Mouse (Mus musculus): ENCODE measurements around the gene Negr1. TPM values are rescaled to one million over a fixed set of nuclear protein-coding genes. Genes with fewer than 3 reads are reported as not detected.

Gene Negr1
- 1 to 10 TPM in 1 of 2 experiments, under 1 TPM in 1; 0.65 to 1.1 TPM for total RNA-seq (2021)
- polyA plus RNA-seq (2012; rRNA removed): 1.1 and 1.3 TPM in 2 replicates
- long read RNA-seq, partial matches to known transcripts: 1 of 1 reads
- long read RNA-seq, other reads (novel, unspliced or antisense): 0 of 1 reads

DNA sequence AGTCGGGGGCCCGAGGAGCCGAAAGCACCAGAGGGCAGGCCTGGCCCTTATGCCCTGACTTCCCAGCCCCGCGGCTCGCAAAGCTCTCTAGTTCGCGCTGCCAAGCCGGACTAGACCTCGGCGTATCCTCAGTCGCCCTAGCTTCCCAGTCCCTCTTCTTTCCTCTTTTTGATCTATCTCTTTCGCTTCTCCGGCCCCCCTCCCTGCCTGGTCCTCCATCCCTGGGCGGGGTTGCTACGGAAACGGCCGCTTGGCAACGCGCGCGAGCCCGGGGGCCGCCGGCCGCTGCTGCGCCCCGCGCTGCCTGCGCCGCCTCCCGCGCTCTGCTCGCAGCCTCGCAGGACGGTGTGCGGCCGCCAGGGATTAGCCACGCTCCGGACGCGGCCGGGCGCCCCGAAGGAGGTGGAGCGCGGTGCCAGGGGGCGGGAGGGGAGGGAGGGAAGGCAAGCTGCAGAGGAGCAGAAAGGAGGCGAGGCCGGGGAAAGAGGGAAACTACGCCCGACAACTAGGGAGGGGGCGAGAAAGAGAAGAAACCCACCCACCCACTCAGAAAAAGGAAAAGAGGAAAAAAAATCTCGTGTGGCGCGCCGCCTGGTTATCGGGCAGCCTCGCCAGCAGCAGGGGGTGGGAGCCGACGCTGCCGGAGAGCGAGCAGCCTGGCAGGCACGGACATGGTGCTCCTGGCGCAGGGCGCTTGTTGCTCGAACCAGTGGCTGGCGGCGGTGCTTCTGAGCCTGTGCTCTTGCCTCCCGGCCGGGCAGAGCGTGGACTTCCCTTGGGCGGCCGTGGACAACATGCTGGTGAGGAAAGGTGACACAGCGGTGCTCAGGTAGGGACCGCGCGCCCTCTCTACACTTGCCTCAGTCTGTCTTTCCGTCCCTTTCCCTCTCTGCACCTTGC, at the start of gene Negr1:
Gene Negr1, plus strand, starts transcription at position 271 of the 900 bp plus-strand sequence.
- H3K4me1 ChIP-seq (ENCODE audit: control insufficient read depth, insufficient read depth, low read length): no peaks in the 10 kb centered on the region
- H3K27ac ChIP-seq: peak within 1 kb of the TSS; percentile 26
- H3K36me3 ChIP-seq (ENCODE audit: control insufficient read depth, insufficient read depth, low read length): no peaks in the 10 kb centered on the region
- intact Hi-C loops (cut with DNase I): no loop called here
- no peaks in the 10 kb centered on the region; the same call in 1 of the 2 replicates for H3K27me3 ChIP-seq (ENCODE audit: control insufficient read depth, insufficient read depth, low read length)
- no peak for TF ChIP-seq CTCF (IDR thresholded peaks at IDR 0.05)
- TF ChIP-seq POLR2A (IDR thresholded peaks at IDR 0.05; ENCODE audit: insufficient read depth, low read depth, low read length): no peak
- TF ChIP-seq EP300 (IDR thresholded peaks at IDR 0.05; ENCODE audit: insufficient read depth, low read depth, low read length): no peak
- H3K9ac ChIP-seq (ENCODE audit: low read depth, low read length): peak within 1 kb of the TSS; percentile 69
- peak within 1 kb of the TSS; percentile 45 for H3K4me3 ChIP-seq
- peak; percentile 63 to 71 for DNase-seq
- WGBS: under 1% methylated on average over 77 of the region's 79 CpGs
- H3K79me2 ChIP-seq (replicated peaks; ENCODE audit: control insufficient read depth, insufficient read depth, low read length): no peaks in the 10 kb centered on the region

DNA sequence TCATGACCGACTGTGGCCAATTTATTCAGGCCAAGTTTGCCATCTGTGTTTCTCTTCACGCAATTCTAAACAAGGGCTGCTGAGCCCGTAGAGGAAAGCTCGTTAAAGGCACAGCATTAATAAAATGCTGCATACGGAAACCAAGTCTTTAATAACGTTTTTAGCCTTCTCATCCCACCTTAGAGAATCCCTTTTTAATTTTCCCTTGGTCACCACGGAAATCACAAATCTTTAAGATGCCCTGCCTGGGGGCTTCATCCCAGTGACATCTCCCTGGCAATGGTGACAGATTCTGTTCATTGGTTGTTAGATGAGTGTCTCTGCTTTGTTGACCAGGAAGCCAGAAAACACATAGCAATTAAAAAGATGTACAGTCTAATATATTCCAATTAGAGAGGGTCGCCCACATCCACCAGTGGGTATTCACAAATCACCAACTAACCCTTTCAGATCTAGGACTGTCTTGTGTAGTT, 35.1 kb upstream of the Negr1 start:
- H3K27me3 ChIP-seq (ENCODE audit: control insufficient read depth, insufficient read depth, low read length): no peaks in the 10 kb centered on the region
- WGBS: 72% methylated on average over 8 of the region's 8 CpGs
- no peaks in the 10 kb centered on the region for H3K36me3 ChIP-seq (ENCODE audit: control insufficient read depth, insufficient read depth, low read length)
- H3K9ac ChIP-seq (ENCODE audit: low read depth, low read length): no peak overlapping the region
- no peaks in the 10 kb centered on the region for H3K79me2 ChIP-seq (replicated peaks; ENCODE audit: control insufficient read depth, insufficient read depth, low read length)
- no peaks in the 10 kb centered on the region for H3K4me1 ChIP-seq (ENCODE audit: control insufficient read depth, insufficient read depth, low read length)
- TF ChIP-seq CTCF (IDR thresholded peaks at IDR 0.05) (no peak), EP300 (IDR thresholded peaks at IDR 0.05; ENCODE audit: insufficient read depth, low read depth, low read length) (no peak), POLR2A (IDR thresholded peaks at IDR 0.05; ENCODE audit: insufficient read depth, low read depth, low read length) (no peak)
- no peak for DNase-seq
- no peak overlapping the region for H3K4me3 ChIP-seq
- intact Hi-C loops (cut with DNase I): no loop called here
- H3K27ac ChIP-seq: no peak overlapping the region

- Histone ChIP-seq H3K9ac (ENCODE audit: low read depth, low read length) (no peak overlapping the region), H3K36me3 (ENCODE audit: control insufficient read depth, insufficient read depth, low read length) (no peaks in the 10 kb centered on the region), H3K79me2 (replicated peaks; ENCODE audit: control insufficient read depth, insufficient read depth, low read length) (no peaks in the 10 kb centered on the region), H3K4me3 (no peak overlapping the region), H3K4me1 (ENCODE audit: control insufficient read depth, insufficient read depth, low read length) (no peaks in the 10 kb centered on the region), H3K27ac (no peak overlapping the region), H3K27me3 (ENCODE audit: control insufficient read depth, insufficient read depth, low read length) (no peaks in the 10 kb centered on the region)
- no peak for DNase-seq
- intact Hi-C loops (cut with DNase I): no loop called here
- TF ChIP-seq EP300 (IDR thresholded peaks at IDR 0.05; ENCODE audit: insufficient read depth, low read depth, low read length) (no peak), CTCF (IDR thresholded peaks at IDR 0.05) (no peak), POLR2A (IDR thresholded peaks at IDR 0.05; ENCODE audit: insufficient read depth, low read depth, low read length) (no peak)
- WGBS: 65% methylated on average over 2 of the region's 2 CpGs
Measured at GRCm38 (mm10) chr3:156527231-156527995, 34.2 kb upstream of the Negr1 start.

- intact Hi-C loops (cut with DNase I): no loop called here
- H3K4me1 ChIP-seq (ENCODE audit: control insufficient read depth, insufficient read depth, low read length): no peaks in the 10 kb centered on the region
- no peaks in the 10 kb centered on the region for H3K79me2 ChIP-seq (replicated peaks; ENCODE audit: control insufficient read depth, insufficient read depth, low read length)
- H3K4me3 ChIP-seq: no peak overlapping the region
- H3K27me3 ChIP-seq (ENCODE audit: control insufficient read depth, insufficient read depth, low read length): no peaks in the 10 kb centered on the region; the same call in 1 of the 2 replicates
- H3K27ac ChIP-seq: no peak overlapping the region
- TF ChIP-seq CTCF (IDR thresholded peaks at IDR 0.05) (no peak), POLR2A (IDR thresholded peaks at IDR 0.05; ENCODE audit: insufficient read depth, low read depth, low read length) (no peak), EP300 (IDR thresholded peaks at IDR 0.05; ENCODE audit: insufficient read depth, low read depth, low read length) (no peak)
- H3K9ac ChIP-seq (ENCODE audit: low read depth, low read length): no peak overlapping the region
- no peaks in the 10 kb centered on the region for H3K36me3 ChIP-seq (ENCODE audit: control insufficient read depth, insufficient read depth, low read length)
- DNase-seq: no peak
- 21% methylated on average over 8 of the region's 8 CpGs for WGBS
Measured at GRCm38 (mm10) chr3:156559441-156559825, 2.2 kb upstream of the Negr1 start.

DNA sequence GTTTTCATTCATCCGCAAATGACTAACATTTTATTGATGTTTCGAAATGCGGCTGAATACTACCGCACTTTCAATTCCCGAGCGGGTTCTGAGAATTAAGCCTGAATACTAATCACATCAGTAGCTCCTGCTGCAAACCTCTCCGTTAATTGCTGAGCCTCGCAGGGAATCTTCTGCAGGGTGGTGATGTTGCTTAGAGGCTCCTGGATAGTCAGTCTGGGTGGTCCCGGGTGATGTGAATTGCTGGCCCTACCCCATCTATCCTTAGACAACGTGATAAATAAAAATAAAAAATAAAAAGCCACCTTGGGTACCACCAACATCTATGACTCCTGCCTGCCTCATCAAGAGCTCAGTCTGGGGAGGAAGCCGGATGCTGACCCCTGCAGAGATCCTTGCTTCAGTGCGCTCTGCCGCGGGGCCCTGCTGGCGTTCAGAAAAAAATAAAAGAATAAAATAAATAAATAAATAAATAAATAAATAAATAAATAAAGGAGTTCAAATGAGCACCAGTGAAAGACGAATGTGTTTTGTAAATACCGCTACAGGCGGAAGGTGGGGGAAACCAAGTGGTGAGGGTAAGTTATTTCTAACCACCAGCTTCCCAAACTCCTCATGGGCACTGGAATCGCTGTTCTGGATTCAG, 1.6 kb upstream of the Negr1 start:
- no peaks in the 10 kb centered on the region for H3K4me1 ChIP-seq (ENCODE audit: control insufficient read depth, insufficient read depth, low read length)
- no peak overlapping the region for H3K27ac ChIP-seq
- WGBS: 9% methylated on average over 19 of the region's 19 CpGs
- H3K9ac ChIP-seq (ENCODE audit: low read depth, low read length): no peak overlapping the region
- no peaks in the 10 kb centered on the region for H3K79me2 ChIP-seq (replicated peaks; ENCODE audit: control insufficient read depth, insufficient read depth, low read length)
- no peak for DNase-seq
- no peak for TF ChIP-seq POLR2A (IDR thresholded peaks at IDR 0.05; ENCODE audit: insufficient read depth, low read depth, low read length)
- intact Hi-C loops (cut with DNase I): no loop called here
- peak overlapping the region; percentile 35; the same call in 1 of the 2 replicates for H3K4me3 ChIP-seq
- no peaks in the 10 kb centered on the region; the same call in 1 of the 2 replicates for H3K27me3 ChIP-seq (ENCODE audit: control insufficient read depth, insufficient read depth, low read length)
- no peaks in the 10 kb centered on the region for H3K36me3 ChIP-seq (ENCODE audit: control insufficient read depth, insufficient read depth, low read length)

Measured in heart, adult 2 months (tissue).